Mouse (Mus musculus): ENCODE measurements around the gene Pappa.

Gene Pappa

GRCm38 (mm10) chr4:65272295-65272694 lies 148.3 kb downstream of the Pappa start:
- DNase-seq (ENCODE audit: low spot score in 2 of 2): no peak

DNA sequence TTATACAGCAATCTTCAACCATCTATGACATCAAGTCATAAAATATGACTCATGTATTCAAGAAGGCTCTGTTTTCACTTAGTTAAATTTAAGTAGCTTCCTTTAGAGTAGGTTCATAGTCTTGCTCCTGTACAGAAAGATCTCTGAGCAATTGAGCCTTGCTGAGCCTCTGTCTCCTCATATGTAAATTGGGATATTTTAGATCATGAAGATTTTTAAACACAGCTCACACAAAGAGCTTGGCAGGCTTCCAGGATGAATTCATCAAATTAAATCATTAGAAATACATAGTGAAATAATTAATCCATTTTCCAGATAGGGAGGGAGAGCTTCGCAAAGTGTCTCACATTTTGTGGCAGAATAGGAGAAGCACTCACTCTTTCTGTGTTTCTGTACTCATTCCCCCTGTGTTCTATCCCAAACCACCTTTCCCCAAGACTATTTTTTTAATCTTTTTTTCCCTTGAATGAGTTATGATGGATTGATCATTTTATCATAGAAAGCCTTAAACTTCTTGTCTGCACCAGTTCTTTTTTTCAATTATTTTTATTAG lies 149.4 kb downstream of the Pappa start:
- DNase-seq (ENCODE audit: low spot score in 2 of 2): no peak

DNA sequence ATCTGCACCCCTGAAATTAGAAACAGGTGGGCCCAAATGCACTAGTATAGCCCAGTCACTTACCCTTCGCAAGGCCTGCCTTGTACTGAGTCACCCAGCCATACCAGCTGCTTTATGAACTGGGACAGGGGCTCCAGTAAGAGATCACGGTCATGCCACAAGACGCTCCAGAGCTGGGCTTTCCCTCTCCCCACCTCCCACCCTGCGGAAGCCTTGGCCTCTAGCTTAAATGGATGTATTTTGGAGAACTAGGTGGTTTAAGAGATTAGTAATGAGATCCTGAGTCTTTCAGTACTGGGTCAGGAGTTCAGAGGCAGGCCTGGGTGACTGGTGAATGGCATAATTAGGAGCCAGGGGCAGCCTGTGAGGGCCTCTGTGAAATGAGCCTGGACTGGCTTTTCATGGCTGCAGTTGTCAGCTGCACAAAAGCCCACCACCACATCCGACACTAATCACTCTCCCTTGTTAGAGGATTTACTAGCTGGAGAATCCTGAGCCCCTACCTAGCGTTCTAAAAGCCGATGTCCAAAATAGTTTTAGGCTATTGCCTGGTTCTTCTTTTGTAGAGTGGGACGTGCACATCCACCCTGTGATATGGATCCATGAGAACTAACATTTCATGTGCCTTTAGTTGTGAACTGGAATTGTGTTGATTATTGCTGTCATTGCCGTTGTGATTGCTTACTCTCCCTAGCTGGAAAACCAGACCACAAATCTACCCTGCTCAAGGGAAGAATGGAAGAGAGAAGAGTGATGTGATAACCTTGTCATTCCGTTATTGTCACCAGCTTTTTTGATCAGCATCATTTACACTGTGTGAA lies 154.7 kb downstream of the Pappa start:
- DNase-seq (ENCODE audit: low spot score in 2 of 2): no peak

GRCm38 (mm10) chr4:65279272-65279653 lies 155.3 kb downstream of the Pappa start:
- DNase-seq (ENCODE audit: low spot score in 2 of 2): no peak

- DNase-seq (ENCODE audit: low spot score in 2 of 2): no peak
These were observed 156.2 kb downstream of the Pappa start for GRCm38 (mm10) chr4:65279979-65280677.

DNA sequence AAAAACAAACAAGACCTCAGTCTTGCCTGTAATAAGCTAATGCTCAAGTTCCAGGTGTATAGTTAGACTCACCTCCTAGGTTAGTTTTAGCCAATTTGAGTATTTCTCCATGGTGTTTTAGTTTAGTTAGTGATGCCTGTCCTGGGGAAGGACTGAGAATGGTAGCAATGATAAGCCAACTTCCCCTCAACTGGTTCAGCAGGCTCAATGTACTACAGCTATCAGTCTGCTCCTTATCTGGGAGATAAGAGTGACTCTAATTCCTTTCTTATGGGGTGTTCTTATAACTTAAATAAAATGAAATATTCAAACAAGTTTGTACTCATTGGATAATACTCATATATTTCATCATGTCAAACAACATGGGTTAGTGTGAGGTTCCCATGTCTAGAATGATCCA lies 156.9 kb downstream of the Pappa start:
- DNase-seq (ENCODE audit: low spot score in 2 of 2): no peak

- DNase-seq (ENCODE audit: low spot score in 2 of 2): no peak
These were observed 159.6 kb downstream of the Pappa start for GRCm38 (mm10) chr4:65283611-65284010.

DNA sequence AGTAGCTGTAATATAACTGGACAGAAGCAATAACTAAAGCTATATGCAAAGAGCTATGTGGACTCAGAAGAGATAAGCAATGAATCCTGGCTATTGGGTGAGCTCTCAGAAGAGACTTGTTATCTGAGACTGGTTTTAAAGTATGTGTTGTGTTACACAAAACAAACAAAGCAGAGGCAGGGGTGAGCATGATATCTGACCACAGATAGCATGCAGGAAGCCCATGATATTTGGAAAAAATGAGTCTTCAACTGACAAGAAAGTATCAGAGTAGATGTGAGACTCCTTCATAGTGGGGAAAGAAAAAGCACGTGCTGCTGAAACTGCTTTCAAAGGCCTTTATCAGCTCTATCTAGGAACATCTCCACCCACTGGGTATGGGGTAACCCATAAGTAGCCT lies 161.2 kb downstream of the Pappa start:
- DNase-seq (ENCODE audit: low spot score in 2 of 2): no peak

DNA sequence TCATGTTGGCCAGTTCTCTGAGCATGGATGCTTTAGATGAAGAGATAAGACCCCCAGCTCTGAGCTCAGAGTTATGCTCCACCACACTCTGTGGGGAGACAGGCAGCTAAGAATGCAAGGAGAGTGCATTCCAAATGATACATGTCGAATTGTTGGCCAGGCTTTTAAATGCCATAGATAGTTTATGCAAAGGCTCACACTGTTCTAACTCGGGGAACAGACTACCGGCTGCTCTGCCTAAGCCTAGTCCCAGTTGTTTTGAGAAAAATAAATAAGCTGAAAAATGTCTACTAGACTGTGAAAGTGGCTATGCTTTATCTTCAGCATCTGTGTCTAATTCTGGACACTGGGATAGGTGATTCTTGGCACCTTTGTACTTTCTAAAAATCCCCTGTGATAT lies 165.3 kb downstream of the Pappa start:
- DNase-seq (ENCODE audit: low spot score in 2 of 2): no peak

GRCm38 (mm10) chr4:65295741-65296140 lies 171.8 kb downstream of the Pappa start:
- DNase-seq (ENCODE audit: low spot score in 2 of 2): no peak

- no peak for DNase-seq (ENCODE audit: low spot score in 2 of 2)
These were observed 172.5 kb downstream of the Pappa start for GRCm38 (mm10) chr4:65296356-65296967.

DNA sequence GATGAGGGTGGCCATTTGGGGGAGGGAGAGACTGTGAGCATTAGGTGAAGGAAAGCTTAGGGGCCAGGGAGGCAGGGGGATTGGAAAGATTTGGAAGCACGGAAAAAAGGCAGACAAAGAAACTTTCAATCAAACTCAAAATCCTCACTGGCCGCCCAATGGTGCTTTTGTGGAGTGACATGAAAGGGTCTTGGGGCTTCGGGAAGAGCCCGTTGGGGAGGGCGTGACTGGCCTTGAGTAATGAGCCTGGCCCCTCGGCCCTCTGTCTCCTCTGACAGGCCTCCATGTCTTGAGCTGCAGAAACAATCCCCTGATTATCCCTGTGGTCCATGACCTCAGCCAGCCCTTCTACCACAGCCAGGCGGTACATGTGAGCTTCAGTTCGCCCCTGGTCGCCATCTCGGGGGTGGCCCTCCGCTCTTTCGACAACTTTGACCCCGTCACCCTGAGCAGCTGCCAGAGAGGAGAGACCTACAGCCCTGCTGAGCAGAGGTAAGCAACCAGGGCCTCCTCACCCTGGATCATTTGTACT lies 173.1 kb downstream of the Pappa start:
- no peak for DNase-seq (ENCODE audit: low spot score in 2 of 2)

- no peak for DNase-seq (ENCODE audit: low spot score in 2 of 2)
These were observed 174.5 kb downstream of the Pappa start for GRCm38 (mm10) chr4:65298212-65299181.

- DNase-seq (ENCODE audit: low spot score in 2 of 2): no peak
These were observed 175.4 kb downstream of the Pappa start for GRCm38 (mm10) chr4:65299365-65299764.

GRCm38 (mm10) chr4:65300431-65300830 lies 176.5 kb downstream of the Pappa start:
- no peak for DNase-seq (ENCODE audit: low spot score in 2 of 2)

DNA sequence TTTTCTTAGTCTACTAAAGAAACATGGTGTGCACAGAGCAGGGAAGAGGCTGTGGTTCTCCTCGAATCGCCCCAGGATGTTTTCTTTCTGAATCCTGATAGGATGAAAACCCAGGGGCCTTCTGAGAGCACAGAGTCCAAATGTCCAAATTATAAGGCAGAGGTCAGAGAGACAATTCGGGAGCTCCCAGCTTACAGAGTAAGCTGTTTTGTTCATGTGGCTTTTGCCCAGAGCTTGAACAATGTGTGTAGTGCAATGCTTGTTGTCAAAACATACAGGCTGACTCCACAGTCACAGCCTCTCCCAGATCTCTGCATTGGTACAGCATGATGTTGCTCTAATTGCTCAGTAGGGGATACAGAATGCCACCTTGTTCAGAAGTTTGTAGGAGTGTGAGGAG lies 178.7 kb downstream of the Pappa start:
- no peak for DNase-seq (ENCODE audit: low spot score in 2 of 2)

DNA sequence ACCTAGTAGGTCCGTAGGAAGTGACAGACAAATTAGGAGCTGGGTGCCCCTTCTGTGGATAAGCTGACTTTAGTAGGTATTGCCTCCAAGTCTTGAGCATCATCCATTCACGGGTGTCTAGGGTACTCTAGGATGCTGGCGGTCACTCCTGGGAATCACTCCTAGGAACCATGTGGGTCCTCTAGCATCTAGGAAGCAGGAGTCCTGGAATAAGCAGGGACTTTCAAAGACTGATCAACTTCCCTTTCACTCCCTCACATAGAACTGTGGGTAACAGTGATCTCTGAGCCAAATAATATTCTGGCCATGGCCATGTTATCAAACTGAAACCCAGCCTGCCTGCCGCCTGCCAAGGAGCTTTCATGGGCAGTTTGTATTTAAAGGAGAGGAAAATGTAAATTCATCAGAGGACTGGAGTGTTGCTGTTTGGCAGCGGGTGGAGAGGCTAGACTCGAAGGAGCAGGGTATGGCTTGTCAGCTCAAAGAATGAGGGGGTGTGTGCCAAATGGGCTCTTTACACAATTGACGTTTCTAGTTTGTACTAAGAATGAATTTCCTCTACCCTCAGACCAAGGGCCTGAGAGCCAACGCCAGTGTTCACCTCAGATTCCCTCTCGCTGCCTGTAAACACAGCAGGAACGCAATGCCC lies 194.0 kb downstream of the Pappa start:
- peak in 1 of 2 experiments; percentile 5 for DNase-seq (ENCODE audit: low spot score in 2 of 2)

- peak in 1 of 2 experiments; percentile 7 for DNase-seq (ENCODE audit: low spot score in 2 of 2)
These were observed 197.4 kb downstream of the Pappa start for GRCm38 (mm10) chr4:65321340-65321739.

GRCm38 (mm10) chr4:65321959-65322358 lies 198.0 kb downstream of the Pappa start:
- DNase-seq (ENCODE audit: low spot score in 2 of 2): no peak

GRCm38 (mm10) chr4:65325816-65326215 lies 201.8 kb downstream of the Pappa start:
- no peak for DNase-seq (ENCODE audit: low spot score in 2 of 2)

Data from frontal cortex, postnatal 14 days (tissue).